Mouse (Mus musculus): ENCODE results near the gene Psmb6.
"Not testable (repeated sequence)": the region's sequence is repeated elsewhere in the genome, so short reads cannot be mapped to it uniquely, and the experiment has no call there.

Psmb6 gene

GRCm38 (mm10) chr11:70570614-70571013, 45.4 kb downstream of the Psmb6 start:
- not testable (repeated sequence) for ATAC-seq (ENCODE audit: low TSS enrichment)

- peak; percentile 89 for ATAC-seq (ENCODE audit: low TSS enrichment)
Observed at GRCm38 (mm10) chr11:70571641-70572040, 46.5 kb downstream of the Psmb6 start.

- ATAC-seq (ENCODE audit: low TSS enrichment): no peak
Observed at GRCm38 (mm10) chr11:70572348-70572902, 47.3 kb downstream of the Psmb6 start.

GRCm38 (mm10) chr11:70573872-70574271, 48.7 kb downstream of the Psmb6 start:
- ATAC-seq (ENCODE audit: low TSS enrichment): peak; percentile 58; the same call in 1 of the 2 replicates

GRCm38 (mm10) chr11:70577201-70577600, 52.0 kb downstream of the Psmb6 start:
- ATAC-seq (ENCODE audit: low TSS enrichment): no peak
